Mouse (Mus musculus) urinary bladder, postnatal 36 days (tissue): ENCODE data around the gene Vipr2.

ENCODE experiments used
- DNase-seq, 2 experiments: peaks; one replicate each; pipeline ENCODE4 v3.0.0; 2022; ENCODE audit warnings: low spot score in 2 of 2, mixed read lengths in 1 of 2

Vipr2 gene

GRCm38 (mm10) chr12:116156792-116157532 is 79.4 kb downstream of the Vipr2 start:
- no peak for DNase-seq

- no peak for DNase-seq
Measured at GRCm38 (mm10) chr12:116159223-116159622, 81.7 kb downstream of the Vipr2 start.

GRCm38 (mm10) chr12:116159695-116160094 is 82.2 kb downstream of the Vipr2 start:
- no peak for DNase-seq

GRCm38 (mm10) chr12:116165368-116165767 is 87.8 kb downstream of the Vipr2 start:
- DNase-seq, result no peak

- no peak for DNase-seq
Measured at GRCm38 (mm10) chr12:116169666-116170065, 92.1 kb downstream of the Vipr2 start.

- no peak for DNase-seq
Measured at GRCm38 (mm10) chr12:116176930-116177329, 99.4 kb downstream of the Vipr2 start.

GRCm38 (mm10) chr12:116181436-116182050 is 104.0 kb downstream of the Vipr2 start:
- DNase-seq, result no peak

GRCm38 (mm10) chr12:116182376-116182775 is 104.8 kb downstream of the Vipr2 start:
- DNase-seq, result no peak

GRCm38 (mm10) chr12:116183212-116183935 is 105.8 kb downstream of the Vipr2 start:
- no peak for DNase-seq

GRCm38 (mm10) chr12:116193952-116194351 is 116.4 kb downstream of the Vipr2 start:
- DNase-seq, result no peak

GRCm38 (mm10) chr12:116194641-116195040 is 117.1 kb downstream of the Vipr2 start:
- DNase-seq, result no peak
